Mouse (Mus musculus) forebrain, postnatal 0 days (tissue): Measurements from ENCODE around the gene Rad51b. TPM values are rescaled to one million over a fixed set of nuclear protein-coding genes. Genes with fewer than 3 reads are reported as not detected.

Experiments used
- ATAC-seq: fragments of 200-750 bp; cut with Nextera tagmentation; 2 replicates; pipeline ENCODE4 v1.8.0; 2017; ENCODE audit warnings: mild to moderate bottlenecking, moderate library complexity
- DNase-seq: peaks from one replicate; pipeline ENCODE4 v3.0.0-alpha.2; 2015
- H3K27ac ChIP-seq: fragments of 300-500 bp; sonication (generic); 2 replicates; pipeline ENCODE4 v1.5.1; 2014; ENCODE audit warnings: low read depth, mild to moderate bottlenecking, antibody characterized with exemption, low read length, moderate library complexity, mixed read lengths
- H3K27me3 ChIP-seq: fragments of 300-500 bp; sonication (generic); 2 replicates; pipeline ENCODE4 v1.6.1; 2014; ENCODE audit warnings: mild to moderate bottlenecking, low read length, mixed read lengths; ENCODE audit not compliant: insufficient read depth
- H3K36me3 ChIP-seq: fragments of 300-500 bp; sonication (generic); 2 replicates; pipeline ENCODE4 v1.6.1; 2014; ENCODE audit warnings: mild to moderate bottlenecking, moderate library complexity; ENCODE audit not compliant: insufficient read depth
- H3K4me1 ChIP-seq: fragments of 300-500 bp; sonication (generic); 2 replicates; pipeline ENCODE4 v1.6.1; 2014; ENCODE audit warnings: antibody characterized with exemption; ENCODE audit not compliant: insufficient read depth
- H3K4me2 ChIP-seq: fragments of 300-500 bp; sonication (generic); 2 replicates; pipeline ENCODE4 v1.6.1; 2014; ENCODE audit warnings: low read depth, mild to moderate bottlenecking, moderate library complexity
- H3K4me3 ChIP-seq: fragments of 300-500 bp; sonication (generic); 2 replicates; pipeline ENCODE4 v1.5.1; 2014; ENCODE audit warnings: low read depth, low read length, mixed read lengths
- H3K9ac ChIP-seq: fragments of 300-500 bp; sonication (generic); 2 replicates; pipeline ENCODE4 v1.6.1; 2014; ENCODE audit warnings: mild to moderate bottlenecking
- H3K9me3 ChIP-seq: fragments of 300-500 bp; sonication (generic); 2 replicates; pipeline ENCODE4 v1.6.1; 2016; ENCODE audit warnings: low read length
- CTCF ChIP-seq: sonication (generic); IDR thresholded peaks from 2 replicates; pipeline ENCODE4 v1.5.1; 2016; ENCODE audit warnings: antibody characterized with exemption, control low read depth, low read depth
- WGBS: fragments of 180-500 bp; shearing (Covaris S2); extraction: QIAGEN DNeasy Blood & Tissue Kit; methylation state at CpG from one replicate; pipeline ENCODE4 v1.1.7; 2014; 5-methylcytosine and 5-hydroxymethylcytosine counted together
- polyA plus RNA-seq: library from polyadenylated mRNA; unstranded; fragments of >200 nt; fragmentation: Nextera tagmentation; extraction: Ambion mirVana; gene quantifications from 2 replicates; pipeline ENCODE4 v1.2.1, GENCODE M21; 2015
- total RNA-seq: library from RNA; depleted of rRNA; stranded (reverse); fragments of >200 nt; gene quantifications from 2 replicates; pipeline ENCODE4 v1.2.3, GENCODE M21; 2014

Gene Rad51b
- total and polyA plus RNA-seq, 2 experiments from 2014 or later: 0.62 to 1.1 TPM

GRCm38 (mm10) chr12:79739918-79740639, 443.0 kb downstream of the Rad51b start:
- 92% methylated on average over 11 of the region's 11 CpGs for WGBS
- Histone ChIP-seq H3K9ac (no peak overlapping the region), H3K4me1 (no peaks in the 10 kb centered on the region), H3K27me3 (no peaks in the 10 kb centered on the region), H3K9me3 (no peaks in the 10 kb centered on the region), H3K36me3 (no peaks in the 10 kb centered on the region), H3K4me2 (no peak overlapping the region), H3K4me3 (no peak overlapping the region), H3K27ac (no peak overlapping the region)
- ATAC-seq (no peak), DNase-seq (no peak)
- TF ChIP-seq CTCF: no peak

- H3K9me3 ChIP-seq: no peaks in the 10 kb centered on the region
- WGBS: 33% methylated on average over 7 of the region's 7 CpGs
- no peak for TF ChIP-seq CTCF
- H3K9ac ChIP-seq: no peak overlapping the region
- DNase-seq: no peak
- no peaks in the 10 kb centered on the region for H3K36me3 ChIP-seq
- H3K4me2 ChIP-seq: no peak overlapping the region
- no peaks in the 10 kb centered on the region for H3K27me3 ChIP-seq
- H3K4me3 ChIP-seq: no peak overlapping the region
- H3K4me1 ChIP-seq: no peaks in the 10 kb centered on the region
- H3K27ac ChIP-seq: no peak overlapping the region
- no peak for ATAC-seq
Measured at GRCm38 (mm10) chr12:79742211-79742610, 445.1 kb downstream of the Rad51b start.

GRCm38 (mm10) chr12:79744131-79744530, 447.0 kb downstream of the Rad51b start:
- H3K36me3 ChIP-seq: no peaks in the 10 kb centered on the region
- no peak for ATAC-seq
- no peak overlapping the region for H3K4me2 ChIP-seq
- no peak for TF ChIP-seq CTCF
- H3K27me3 ChIP-seq: no peaks in the 10 kb centered on the region
- 76% methylated on average over 6 of the region's 6 CpGs for WGBS
- H3K27ac ChIP-seq: no peak overlapping the region
- no peaks in the 10 kb centered on the region for H3K4me1 ChIP-seq
- no peak overlapping the region for H3K4me3 ChIP-seq
- DNase-seq: no peak
- H3K9me3 ChIP-seq: no peaks in the 10 kb centered on the region
- H3K9ac ChIP-seq: no peak overlapping the region

- no peaks in the 10 kb centered on the region for H3K36me3 ChIP-seq
- no peak for ATAC-seq
- 0 out of 2 replicates have a peak, but pooled peaks cover 3% of the 10 kb centered on the region for H3K4me1 ChIP-seq
- H3K4me2 ChIP-seq: no peak overlapping the region
- H3K9ac ChIP-seq: no peak overlapping the region
- H3K9me3 ChIP-seq: no peaks in the 10 kb centered on the region
- no peak overlapping the region for H3K4me3 ChIP-seq
- H3K27me3 ChIP-seq: no peaks in the 10 kb centered on the region
- H3K27ac ChIP-seq: no peak overlapping the region
- TF ChIP-seq CTCF: no peak
- DNase-seq: no peak
- WGBS: 84% methylated on average over 5 of the region's 5 CpGs
Measured at GRCm38 (mm10) chr12:79745225-79745624, 448.1 kb downstream of the Rad51b start.

- Histone ChIP-seq H3K9ac (no peak overlapping the region), H3K4me3 (no peak overlapping the region), H3K4me2 (no peak overlapping the region), H3K27ac (no peak overlapping the region), H3K9me3 (no peaks in the 10 kb centered on the region), H3K27me3 (no peaks in the 10 kb centered on the region), H3K4me1 (peaks cover 9% of the 10 kb centered on the region; the same call in 1 of the 2 replicates), H3K36me3 (no peaks in the 10 kb centered on the region)
- 53% methylated on average over 10 of the region's 10 CpGs for WGBS
- no peak for ATAC-seq
- TF ChIP-seq CTCF: no peak
- DNase-seq: no peak
Measured at GRCm38 (mm10) chr12:79745845-79746510, 448.9 kb downstream of the Rad51b start.

- no peak overlapping the region for H3K9ac ChIP-seq
- no peak overlapping the region for H3K27ac ChIP-seq
- H3K4me3 ChIP-seq: no peak overlapping the region
- DNase-seq (no peak), ATAC-seq (no peak)
- WGBS: 96% methylated on average over 3 of the region's 3 CpGs
- H3K36me3 ChIP-seq: no peaks in the 10 kb centered on the region
- no peak overlapping the region for H3K4me2 ChIP-seq
- H3K27me3 ChIP-seq: 0 out of 2 replicates have a peak, but pooled peaks cover 3% of the 10 kb centered on the region
- no peak for TF ChIP-seq CTCF
- H3K4me1 ChIP-seq: peaks cover 18% of the 10 kb centered on the region; the same call in 1 of the 2 replicates
- H3K9me3 ChIP-seq: no peaks in the 10 kb centered on the region
Measured at GRCm38 (mm10) chr12:79747541-79747940, 450.5 kb downstream of the Rad51b start.

- H3K27ac ChIP-seq: no peak overlapping the region
- DNase-seq (no peak), ATAC-seq (no peak)
- WGBS: 43% methylated on average over 4 of the region's 4 CpGs
- H3K4me2 ChIP-seq: no peak overlapping the region
- no peak for TF ChIP-seq CTCF
- no peaks in the 10 kb centered on the region for H3K36me3 ChIP-seq
- no peak overlapping the region for H3K4me3 ChIP-seq
- H3K9ac ChIP-seq: no peak overlapping the region
- H3K27me3 ChIP-seq: 0 out of 2 replicates have a peak, but pooled peaks cover 3% of the 10 kb centered on the region
- no peaks in the 10 kb centered on the region for H3K9me3 ChIP-seq
- H3K4me1 ChIP-seq: peaks cover 18% of the 10 kb centered on the region; the same call in 1 of the 2 replicates
Measured at GRCm38 (mm10) chr12:79748862-79749261, 451.8 kb downstream of the Rad51b start.
